Mouse (Mus musculus) C2C12 (cell line): ENCODE data around the gene Olfr433.
"Not testable (repeated sequence)": the region's sequence is repeated elsewhere in the genome, so short reads cannot be mapped to it uniquely, and the experiment has no call there.

Experiments
- CEBPB ChIP-seq: IDR thresholded peaks from one replicate; pipeline ENCODE4 v1.6.1; 2011; ENCODE audit warnings: low read depth, mild to moderate bottlenecking, control low read depth, moderate library complexity
- CTCF ChIP-seq: IDR thresholded peaks from one replicate; pipeline ENCODE4 v1.5.1; 2011; ENCODE audit not compliant: control insufficient read depth, insufficient read depth, insufficient read length
- MAX ChIP-seq: IDR thresholded peaks from one replicate; pipeline ENCODE4 v1.6.1; 2011; ENCODE audit warnings: mild to moderate bottlenecking, control low read depth
- MYOD1 ChIP-seq: IDR thresholded peaks from one replicate; pipeline ENCODE4 v1.6.1; 2011; ENCODE audit warnings: low read depth; ENCODE audit not compliant: control insufficient read depth, insufficient read length
- MYOG ChIP-seq: IDR thresholded peaks from one replicate; pipeline ENCODE4 v1.6.1; 2011; ENCODE audit not compliant: control insufficient read depth, insufficient read length; ENCODE audit errors: extremely low read depth
- USF1 ChIP-seq: IDR thresholded peaks from one replicate; pipeline ENCODE4 v1.6.1; 2011; ENCODE audit warnings: low read depth, mild to moderate bottlenecking, control low read depth, moderate library complexity

GRCm38 (mm10) chr1:174004352-174005109 is 36.0 kb upstream of the Olfr433 start:
- not testable (repeated sequence) for TF ChIP-seq CTCF, USF1, MYOD1, CEBPB, MAX, MYOG
